Mouse (Mus musculus) limb, embryonic 14.5 days (tissue): ENCODE data around the gene Pam. TPM values are rescaled to one million over a fixed set of nuclear protein-coding genes. Genes with fewer than 3 reads are reported as not detected.
A peak's percentile ranks its signal among the peaks of the same experiment; 100 is the strongest.

Experiments
- ATAC-seq: fragments of 200-750 bp; cut with Nextera tagmentation; 2 replicates; pipeline ENCODE4 v1.8.0; 2017; ENCODE audit warnings: low read depth, moderate number of reproducible peaks, moderate TSS enrichment; ENCODE audit not compliant: low FRiP score
- DNase-seq: peaks from one replicate; pipeline ENCODE4 v3.0.0-alpha.2; 2015; ENCODE audit warnings: low spot score
- H3K27ac ChIP-seq: fragments of 300-500 bp; sonication (generic); replicated peaks from 2 replicates; pipeline ENCODE4 v1.5.1; 2014; ENCODE audit warnings: low read depth, mild to moderate bottlenecking, low read length, moderate library complexity, mixed read lengths
- H3K27me3 ChIP-seq: fragments of 300-500 bp; sonication (generic); 2 replicates; pipeline ENCODE4 v1.6.1; 2014; ENCODE audit warnings: low read length, mixed read lengths; ENCODE audit not compliant: control insufficient read depth, insufficient read depth
- H3K36me3 ChIP-seq: fragments of 300-500 bp; sonication (generic); 2 replicates; pipeline ENCODE4 v1.6.1; 2014; ENCODE audit warnings: mild to moderate bottlenecking, low read length, moderate library complexity, mixed read lengths; ENCODE audit not compliant: control insufficient read depth, insufficient read depth
- H3K4me1 ChIP-seq: fragments of 300-500 bp; sonication (generic); 2 replicates; pipeline ENCODE4 v1.6.1; 2014; ENCODE audit warnings: antibody characterized with exemption, low read length, mixed read lengths; ENCODE audit not compliant: control insufficient read depth, insufficient read depth
- H3K4me2 ChIP-seq: fragments of 300-500 bp; sonication (generic); replicated peaks from 2 replicates; pipeline ENCODE4 v1.6.1; 2014; ENCODE audit warnings: low read depth, mild to moderate bottlenecking, low read length, moderate library complexity; ENCODE audit not compliant: severe bottlenecking
- H3K4me3 ChIP-seq: fragments of 300-500 bp; sonication (generic); replicated peaks from 2 replicates; pipeline ENCODE4 v1.5.1; 2014; ENCODE audit warnings: low read length
- H3K9ac ChIP-seq: fragments of 300-500 bp; sonication (generic); 2 replicates; pipeline ENCODE4 v1.6.1; 2014; ENCODE audit warnings: mild to moderate bottlenecking, low read depth, low read length, moderate library complexity; ENCODE audit not compliant: severe bottlenecking
- H3K9me3 ChIP-seq: fragments of 300-500 bp; sonication (generic); 2 replicates; pipeline ENCODE4 v1.6.1; 2016; ENCODE audit warnings: low read length; ENCODE audit not compliant: control insufficient read depth
- POLR2A ChIP-seq: fragments of 200-500 bp; IDR thresholded peaks from 2 replicates; pipeline ENCODE4 v1.8.0; 2012; ENCODE audit warnings: inconsistent platforms, mild to moderate bottlenecking, moderate library complexity, borderline replicate concordance; ENCODE audit not compliant: insufficient read depth, insufficient read length; ENCODE audit errors: extremely low read depth
- WGBS: fragments of 180-500 bp; shearing (Covaris S2); extraction: QIAGEN DNeasy Blood & Tissue Kit; methylation state at CpG from one replicate; pipeline ENCODE4 v1.1.7; 2014; 5-methylcytosine and 5-hydroxymethylcytosine counted together
- polyA plus RNA-seq, 2 experiments: library from polyadenylated mRNA; depleted of rRNA in 1 of 2; stranded (reverse) in 1 of 2; unstranded in 1 of 2; fragments of >200 nt; fragmentation: Nextera tagmentation in 1 of 2; extraction: Ambion mirVana in 1 of 2; gene quantifications; 2 replicates each; pipeline versions ENCODE4 v1.2.1 to v1.2.3; 2012 to 2014

Pam gene
- polyA plus RNA-seq, 2 experiments: 37.8 to 54.1 TPM

- ATAC-seq (no peak), DNase-seq (no peak)
- no peak overlapping the region for H3K9ac ChIP-seq
- H3K27ac ChIP-seq: no peak overlapping the region
- no peak overlapping the region for H3K4me2 ChIP-seq
- H3K27me3 ChIP-seq: no peaks in the 10 kb centered on the region
- WGBS: 67% methylated on average over 3 of the region's 3 CpGs
- no peaks in the 10 kb centered on the region for H3K36me3 ChIP-seq
- no peak for TF ChIP-seq POLR2A
- H3K9me3 ChIP-seq: no peaks in the 10 kb centered on the region
- no peak overlapping the region for H3K4me3 ChIP-seq
- no peaks in the 10 kb centered on the region for H3K4me1 ChIP-seq
These were observed 103.5 kb downstream of the Pam start for GRCm38 (mm10) chr1:97991976-97992375.

- H3K4me1 ChIP-seq: no peaks in the 10 kb centered on the region
- no peak overlapping the region for H3K27ac ChIP-seq
- no peaks in the 10 kb centered on the region for H3K9me3 ChIP-seq
- no peak overlapping the region for H3K4me2 ChIP-seq
- no peaks in the 10 kb centered on the region for H3K27me3 ChIP-seq
- no peak overlapping the region for H3K4me3 ChIP-seq
- ATAC-seq (no peak), DNase-seq (no peak)
- H3K36me3 ChIP-seq: no peaks in the 10 kb centered on the region
- WGBS: 60% methylated on average over 1 of the region's 1 CpGs
- no peak overlapping the region for H3K9ac ChIP-seq
- TF ChIP-seq POLR2A: no peak
These were observed 112.3 kb downstream of the Pam start for GRCm38 (mm10) chr1:97983189-97983588.

- ATAC-seq: no peak
- DNase-seq: no peak
These were observed 116.0 kb downstream of the Pam start for GRCm38 (mm10) chr1:97979422-97979821.

GRCm38 (mm10) chr1:97977521-97977920 lies 117.9 kb downstream of the Pam start:
- WGBS: 31% methylated on average over 7 of the region's 7 CpGs
- Histone ChIP-seq H3K4me2 (peak overlapping the region; percentile 77), H3K9ac (no peak overlapping the region)

More at GRCm38 (mm10) chr1:97979422-97979821, 116.0 kb downstream of the Pam start:
- Histone ChIP-seq H3K36me3 (no peaks in the 10 kb centered on the region), H3K4me2 (no peak overlapping the region), H3K4me3 (no peak overlapping the region), H3K9me3 (no peaks in the 10 kb centered on the region), H3K27ac (no peak overlapping the region), H3K9ac (no peak overlapping the region), H3K27me3 (no peaks in the 10 kb centered on the region), H3K4me1 (peaks cover 3% of the 10 kb centered on the region)
- 35% methylated on average over 1 of the region's 1 CpGs for WGBS
- no peak for TF ChIP-seq POLR2A

GRCm38 (mm10) chr1:97976873-97977473 lies 118.5 kb downstream of the Pam start:
- ATAC-seq: peak; percentile 89
- TF ChIP-seq POLR2A: no peak
- H3K4me2 ChIP-seq: peak overlapping the region; percentile 77
- peak overlapping the region; percentile 86 for H3K9ac ChIP-seq
- H3K4me3 ChIP-seq: peak overlapping the region; percentile 74
- DNase-seq: peak; percentile 84
- peaks cover 3% of the 10 kb centered on the region for H3K4me1 ChIP-seq
- no peaks in the 10 kb centered on the region for H3K9me3 ChIP-seq
- under 1% methylated on average over 33 of the region's 47 CpGs for WGBS
- no peaks in the 10 kb centered on the region for H3K27me3 ChIP-seq
- peak overlapping the region; percentile 52; the same call in 1 of the 2 replicates for H3K27ac ChIP-seq
- no peaks in the 10 kb centered on the region for H3K36me3 ChIP-seq

More at GRCm38 (mm10) chr1:97977521-97977920, 117.9 kb downstream of the Pam start:
- Histone ChIP-seq H3K27me3 (no peaks in the 10 kb centered on the region), H3K4me3 (peak overlapping the region; percentile 74), H3K4me1 (peaks cover 3% of the 10 kb centered on the region), H3K27ac (no peak overlapping the region), H3K9me3 (no peaks in the 10 kb centered on the region), H3K36me3 (no peaks in the 10 kb centered on the region)
- ATAC-seq (no peak), DNase-seq (no peak)
- TF ChIP-seq POLR2A: no peak
